Mouse (Mus musculus) forebrain, postnatal 0 days (tissue): Measurements from ENCODE around the gene Dhx37. TPM values are rescaled to one million over a fixed set of nuclear protein-coding genes. Genes with fewer than 3 reads are reported as not detected.

ENCODE experiments used
- ATAC-seq: fragments of 200-750 bp; cut with Nextera tagmentation; 2 replicates; pipeline ENCODE4 v1.8.0; 2017; ENCODE audit warnings: mild to moderate bottlenecking, moderate library complexity
- DNase-seq: peaks from one replicate; pipeline ENCODE4 v3.0.0-alpha.2; 2015
- H3K27ac ChIP-seq: fragments of 300-500 bp; sonication (generic); 2 replicates; pipeline ENCODE4 v1.5.1; 2014; ENCODE audit warnings: low read depth, mild to moderate bottlenecking, antibody characterized with exemption, low read length, moderate library complexity, mixed read lengths
- H3K27me3 ChIP-seq: fragments of 300-500 bp; sonication (generic); 2 replicates; pipeline ENCODE4 v1.6.1; 2014; ENCODE audit warnings: mild to moderate bottlenecking, low read length, mixed read lengths; ENCODE audit not compliant: insufficient read depth
- H3K36me3 ChIP-seq: fragments of 300-500 bp; sonication (generic); 2 replicates; pipeline ENCODE4 v1.6.1; 2014; ENCODE audit warnings: mild to moderate bottlenecking, moderate library complexity; ENCODE audit not compliant: insufficient read depth
- H3K4me1 ChIP-seq: fragments of 300-500 bp; sonication (generic); 2 replicates; pipeline ENCODE4 v1.6.1; 2014; ENCODE audit warnings: antibody characterized with exemption; ENCODE audit not compliant: insufficient read depth
- H3K4me2 ChIP-seq: fragments of 300-500 bp; sonication (generic); 2 replicates; pipeline ENCODE4 v1.6.1; 2014; ENCODE audit warnings: low read depth, mild to moderate bottlenecking, moderate library complexity
- H3K4me3 ChIP-seq: fragments of 300-500 bp; sonication (generic); 2 replicates; pipeline ENCODE4 v1.5.1; 2014; ENCODE audit warnings: low read depth, low read length, mixed read lengths
- H3K9ac ChIP-seq: fragments of 300-500 bp; sonication (generic); 2 replicates; pipeline ENCODE4 v1.6.1; 2014; ENCODE audit warnings: mild to moderate bottlenecking
- H3K9me3 ChIP-seq: fragments of 300-500 bp; sonication (generic); 2 replicates; pipeline ENCODE4 v1.6.1; 2016; ENCODE audit warnings: low read length
- CTCF ChIP-seq: sonication (generic); IDR thresholded peaks from 2 replicates; pipeline ENCODE4 v1.5.1; 2016; ENCODE audit warnings: antibody characterized with exemption, control low read depth, low read depth
- WGBS: fragments of 180-500 bp; shearing (Covaris S2); extraction: QIAGEN DNeasy Blood & Tissue Kit; methylation state at CpG from one replicate; pipeline ENCODE4 v1.1.7; 2014; 5-methylcytosine and 5-hydroxymethylcytosine counted together
- polyA plus RNA-seq: library from polyadenylated mRNA; unstranded; fragments of >200 nt; fragmentation: Nextera tagmentation; extraction: Ambion mirVana; gene quantifications from 2 replicates; pipeline ENCODE4 v1.2.1, GENCODE M21; 2015
- total RNA-seq: library from RNA; depleted of rRNA; stranded (reverse); fragments of >200 nt; gene quantifications from 2 replicates; pipeline ENCODE4 v1.2.3, GENCODE M21; 2014; rRNA removed

Gene Dhx37
- total RNA-seq (22.5 and 27.1 TPM in 2 replicates), polyA plus RNA-seq (6.5 and 11.0 TPM in 2 replicates)

DNA sequence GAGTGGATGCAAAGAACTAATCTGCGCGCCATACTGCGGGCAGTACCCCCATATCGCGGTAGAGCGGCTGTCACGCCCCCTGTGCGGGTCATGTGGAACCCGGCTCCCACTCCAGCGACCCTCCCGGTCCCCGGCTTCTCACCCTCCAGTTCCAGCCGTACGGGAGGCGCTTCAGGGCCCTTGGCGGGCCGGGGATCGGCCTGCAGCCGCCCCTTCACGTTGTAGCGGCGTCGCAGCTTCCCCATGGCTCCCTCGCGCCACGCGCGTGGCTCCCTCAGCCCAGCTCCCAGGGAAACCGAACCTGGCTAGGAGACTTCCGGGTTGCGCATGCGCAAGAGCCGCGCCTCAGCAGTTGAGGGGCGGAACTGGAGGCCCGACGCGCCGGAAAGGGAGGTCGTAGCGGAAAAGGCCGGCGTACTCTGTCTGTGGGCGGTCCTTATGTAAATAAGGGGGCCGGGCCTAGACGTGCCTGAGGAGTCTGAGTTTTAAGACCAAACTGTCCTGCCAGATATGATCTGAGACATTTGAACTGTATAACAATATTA is at the start of gene Dhx37:
Dhx37 (minus strand) TSS at position 329 of the 545 bp plus-strand sequence.
- peaks cover 25% of the 10 kb centered on the region for H3K36me3 ChIP-seq
- H3K27ac ChIP-seq, result peak within 1 kb of the TSS; percentile 89
- peak within 1 kb of the TSS; percentile 80 for H3K4me2 ChIP-seq
- no peaks in the 10 kb centered on the region for H3K9me3 ChIP-seq
- ATAC-seq, result peak; percentile 98
- TF ChIP-seq CTCF, result no peak; the same call in 1 of the 2 replicates
- no peaks in the 10 kb centered on the region; the same call in 1 of the 2 replicates for H3K4me1 ChIP-seq
- peak within 1 kb of the TSS; percentile 76 for H3K9ac ChIP-seq
- WGBS, result 2% methylated on average over 46 of the region's 46 CpGs
- H3K27me3 ChIP-seq, result no peaks in the 10 kb centered on the region
- DNase-seq, result peak; percentile 97
- peak within 1 kb of the TSS; percentile 83 for H3K4me3 ChIP-seq

DNA sequence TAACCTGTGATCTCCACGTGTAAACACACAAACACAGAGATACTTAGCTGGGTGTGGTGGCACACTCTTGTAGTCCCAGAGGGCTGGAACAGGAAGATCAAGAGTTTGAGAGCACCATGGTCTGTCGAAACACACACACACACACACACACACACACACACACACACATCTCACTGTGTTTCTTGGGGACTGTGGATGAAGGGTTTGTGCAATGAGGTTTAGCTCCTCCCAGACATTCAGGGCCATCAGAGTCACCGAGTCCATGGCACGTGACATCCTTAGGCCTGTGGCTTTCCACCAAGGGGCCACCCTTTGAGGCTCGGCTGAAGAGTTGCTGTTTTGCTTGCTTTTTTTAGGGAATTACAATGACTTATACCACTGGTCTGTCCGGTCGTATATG is 48.6 kb upstream of the Dhx37 start:
- Histone ChIP-seq H3K4me2 (no peak overlapping the region), H3K4me3 (no peak overlapping the region), H3K36me3 (peaks cover 31% of the 10 kb centered on the region), H3K27me3 (no peaks in the 10 kb centered on the region), H3K9ac (no peak overlapping the region), H3K4me1 (peaks cover 6% of the 10 kb centered on the region), H3K27ac (no peak overlapping the region), H3K9me3 (no peaks in the 10 kb centered on the region)
- DNase-seq (no peak), ATAC-seq (no peak)
- 92% methylated on average over 7 of the region's 7 CpGs for WGBS
- TF ChIP-seq CTCF, result no peak

DNA sequence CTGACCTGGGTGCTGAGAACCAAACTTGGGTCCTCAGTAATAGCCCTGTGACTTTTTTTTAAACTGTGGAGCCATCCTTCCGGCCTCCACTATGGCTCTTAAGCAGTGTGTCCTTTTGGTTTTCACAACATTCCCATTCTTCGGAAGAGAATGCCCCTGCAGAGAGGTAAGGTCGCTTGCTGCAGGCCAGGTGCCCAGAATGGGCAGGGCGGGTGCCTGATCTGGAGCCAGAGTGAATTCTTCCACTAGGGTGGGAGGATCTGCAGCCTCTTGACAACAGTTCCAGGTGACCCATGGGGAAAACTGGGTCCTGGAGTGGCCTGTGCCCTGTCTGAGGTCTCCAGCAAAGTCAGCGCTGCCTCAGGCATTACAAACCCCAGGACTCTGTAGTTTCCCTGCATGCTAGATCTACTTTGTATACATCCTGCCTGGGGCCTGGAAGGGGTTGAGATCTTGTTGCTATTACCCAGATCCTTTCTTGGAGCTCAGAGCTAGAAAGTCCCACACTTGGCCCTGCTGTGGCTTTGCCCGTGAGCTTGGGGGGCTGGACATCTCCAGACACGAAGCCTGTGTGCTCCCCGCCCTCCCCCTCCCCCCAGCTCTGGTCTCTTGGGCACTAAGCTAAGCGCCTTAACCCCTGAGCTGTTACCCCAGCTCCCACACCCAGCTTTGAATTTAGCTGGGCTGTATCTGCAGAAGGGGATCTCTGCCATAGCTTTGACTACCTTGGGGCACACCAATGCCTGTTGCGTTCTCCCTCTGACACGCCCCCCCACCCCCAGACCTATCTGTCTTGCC is 46.7 kb upstream of the Dhx37 start:
- no peak overlapping the region for H3K4me3 ChIP-seq
- ATAC-seq, result no peak
- no peaks in the 10 kb centered on the region for H3K9me3 ChIP-seq
- no peaks in the 10 kb centered on the region for H3K27me3 ChIP-seq
- no peak for TF ChIP-seq CTCF
- no peak overlapping the region for H3K9ac ChIP-seq
- H3K4me2 ChIP-seq, result no peak overlapping the region
- DNase-seq, result no peak
- WGBS, result 81% methylated on average over 11 of the region's 11 CpGs
- no peak overlapping the region for H3K27ac ChIP-seq
- peaks cover 24% of the 10 kb centered on the region for H3K36me3 ChIP-seq
- H3K4me1 ChIP-seq, result peaks cover 13% of the 10 kb centered on the region

DNA sequence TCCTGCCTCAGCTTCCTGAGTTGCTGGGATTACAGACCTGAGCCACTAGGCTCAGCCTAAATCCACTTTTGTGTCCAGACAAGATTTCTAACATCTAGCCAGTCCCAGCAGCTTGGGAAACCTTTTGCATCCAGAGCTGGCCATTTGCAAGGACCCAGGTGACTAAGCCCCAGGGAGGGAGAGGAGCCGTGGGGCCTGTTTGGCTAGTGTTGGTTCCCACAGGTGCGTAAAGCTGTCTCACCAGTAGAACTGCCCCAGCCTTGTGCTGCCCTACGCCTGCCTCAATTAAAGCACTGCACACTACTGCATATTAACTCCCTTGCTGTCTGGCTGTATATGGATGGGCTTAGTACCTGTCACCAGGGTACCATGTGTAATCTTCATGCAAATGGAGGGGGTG is 45.5 kb upstream of the Dhx37 start:
- ATAC-seq (no peak), DNase-seq (no peak)
- Histone ChIP-seq H3K9ac (no peak overlapping the region), H3K9me3 (no peaks in the 10 kb centered on the region), H3K36me3 (peaks cover 13% of the 10 kb centered on the region), H3K4me2 (no peak overlapping the region), H3K4me3 (no peak overlapping the region), H3K4me1 (peaks cover 13% of the 10 kb centered on the region), H3K27me3 (no peaks in the 10 kb centered on the region), H3K27ac (no peak overlapping the region)
- TF ChIP-seq CTCF, result no peak
- 95% methylated on average over 3 of the region's 3 CpGs for WGBS

DNA sequence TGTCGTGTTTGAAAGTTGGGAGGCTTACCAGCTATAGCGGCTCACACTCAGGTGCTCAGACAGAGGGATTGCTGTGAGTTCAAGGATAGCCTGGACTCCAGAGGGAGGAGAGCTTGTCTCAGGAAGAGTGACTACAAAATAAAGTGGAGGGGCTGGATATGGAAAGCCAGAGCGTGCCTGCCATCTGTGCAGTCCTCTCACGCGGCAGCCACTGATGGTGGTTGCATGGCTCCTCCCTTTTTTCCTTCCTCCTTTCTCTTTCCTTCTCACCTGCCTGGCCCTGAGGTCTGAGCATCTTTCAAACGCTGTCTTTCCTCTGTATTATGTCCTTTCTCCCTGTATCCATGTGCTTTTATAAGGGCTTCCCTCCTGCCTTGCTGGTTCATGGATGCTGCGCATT is 44.1 kb upstream of the Dhx37 start:
- peaks cover 13% of the 10 kb centered on the region for H3K4me1 ChIP-seq
- no peak for TF ChIP-seq CTCF
- WGBS, result 77% methylated on average over 7 of the region's 7 CpGs
- no peak overlapping the region for H3K9ac ChIP-seq
- H3K36me3 ChIP-seq, result peaks cover 4% of the 10 kb centered on the region
- H3K9me3 ChIP-seq, result no peaks in the 10 kb centered on the region
- no peak overlapping the region for H3K27ac ChIP-seq
- peak overlapping the region; percentile 66; the same call in 1 of the 2 replicates for H3K4me3 ChIP-seq
- peak overlapping the region; percentile 83 for H3K4me2 ChIP-seq
- DNase-seq, result no peak
- ATAC-seq, result no peak
- H3K27me3 ChIP-seq, result no peaks in the 10 kb centered on the region

DNA sequence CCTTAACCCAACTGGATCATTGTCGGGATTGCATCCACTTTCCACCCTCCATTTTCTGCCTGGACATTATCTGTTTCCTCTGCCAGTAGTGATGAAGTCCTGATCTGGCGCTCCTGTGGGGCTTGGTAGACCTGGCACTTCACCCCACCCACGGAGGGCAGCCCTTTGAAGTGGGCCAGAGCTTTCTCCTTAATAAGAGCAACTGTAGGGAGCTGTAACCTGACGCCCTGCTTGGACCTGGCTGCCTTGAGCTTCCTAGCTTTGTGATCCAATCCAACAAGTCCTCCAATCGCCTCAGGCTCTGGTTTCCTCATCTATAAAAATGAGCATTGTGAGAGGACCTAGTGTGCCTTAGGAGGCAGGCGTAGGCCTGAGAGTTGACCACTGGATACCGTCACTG is 43.6 kb upstream of the Dhx37 start:
- no peak for TF ChIP-seq CTCF
- no peaks in the 10 kb centered on the region for H3K9me3 ChIP-seq
- H3K4me2 ChIP-seq, result peak overlapping the region; percentile 83
- H3K4me1 ChIP-seq, result peaks cover 13% of the 10 kb centered on the region
- no peaks in the 10 kb centered on the region for H3K36me3 ChIP-seq
- ATAC-seq (no peak), DNase-seq (no peak)
- H3K4me3 ChIP-seq, result peak overlapping the region; percentile 66
- 67% methylated on average over 7 of the region's 7 CpGs for WGBS
- H3K27ac ChIP-seq, result no peak overlapping the region
- no peaks in the 10 kb centered on the region for H3K27me3 ChIP-seq
- H3K9ac ChIP-seq, result 0 out of 2 replicates have a peak overlapping the region, but pooled peaks have one; percentile 75

DNA sequence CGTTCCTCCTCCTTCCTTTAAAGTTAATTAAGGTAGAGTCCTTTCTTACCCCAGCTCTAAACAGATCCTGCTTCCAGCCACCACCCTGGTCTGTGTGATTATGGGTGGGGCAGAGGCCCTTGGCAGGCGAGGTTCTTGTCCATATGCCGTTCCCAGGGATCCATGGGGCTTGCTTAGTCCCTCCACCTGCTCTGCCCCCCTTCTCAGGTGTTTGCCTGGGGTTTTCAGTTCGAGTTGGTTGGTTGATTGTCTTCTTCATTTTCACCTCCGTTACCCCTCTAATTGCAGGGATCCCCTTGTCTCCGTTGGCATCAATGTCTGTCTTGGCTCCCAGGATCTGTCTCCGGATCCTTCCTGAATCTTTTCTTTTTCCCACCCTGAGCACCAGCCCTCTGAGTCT is 42.9 kb upstream of the Dhx37 start:
- Histone ChIP-seq H3K4me2 (peak overlapping the region; percentile 83), H3K9ac (peak overlapping the region; percentile 75), H3K36me3 (no peaks in the 10 kb centered on the region), H3K4me1 (peaks cover 13% of the 10 kb centered on the region), H3K4me3 (peak overlapping the region; percentile 66), H3K9me3 (no peaks in the 10 kb centered on the region), H3K27me3 (no peaks in the 10 kb centered on the region), H3K27ac (no peak overlapping the region)
- no peak for TF ChIP-seq CTCF
- DNase-seq (no peak), ATAC-seq (no peak)
- WGBS, result 51% methylated on average over 7 of the region's 7 CpGs
